In genomic region chr11:79373031-79373430, GRCm38 (mm10) we compare ENCODE assay signal across 9 mouse cellular contexts. TPM values are rescaled to one million over a fixed set of nuclear protein-coding genes. Genes with fewer than 3 reads are reported as not detected.
DNase-seq lines count a peak whose midpoint lies in the region; TF ChIP-seq lines count a peak whose summit lies in the region.
"Had no signal": no experiment of that assay in that cellular context is flagged by ENCODE, and none has a peak within 500 bp of the region (broad histone marks: within the 10 kb centered on the region; RNA-seq: fewer than 3 reads in every experiment).

No protein-coding gene starts in this region.

- H3K4me1 ChIP-seq in kidney, adult 2 months (ENCODE audit: control insufficient read depth, insufficient read depth, low read length) = peaks cover 2% of the 10 kb centered on the region; the same call in 1 of the 2 replicates
- H3K4me1 ChIP-seq: liver, embryonic 15.5 days; midbrain, embryonic 12.5 days had no signal

- TF ChIP-seq CTCF in kidney, adult 2 months (conservative IDR thresholded peaks at IDR 0.05; ENCODE audit: insufficient read depth, insufficient read length, low read depth, low read length) = 0 out of 2 replicates have a peak, but pooled peaks have one; percentile 23

- H3K27me3 ChIP-seq in kidney, adult 2 months (replicated peaks; ENCODE audit: control insufficient read depth, insufficient read depth, low read length) = no peaks in the 10 kb centered on the region
- H3K27me3 ChIP-seq: liver, embryonic 15.5 days; midbrain, embryonic 12.5 days had no signal

- no peak for TF ChIP-seq POLR2A in kidney, adult 2 months (IDR thresholded peaks at IDR 0.05; ENCODE audit: low read depth, low read length)

- DNase-seq in kidney, adult 2 months = no peak
- no peak for DNase-seq in kidney, adult 8-10 months
- DNase-seq in retina, embryonic 14.5 days (ENCODE audit: low spot score) = peak; percentile 7
- DNase-seq in retina, postnatal 1 day = no peak
- DNase-seq in c-Kit-positive CD71-negative TER-119-negative erythroid progenitor cells, embryonic 14.5 days (ENCODE audit: low read depth) = peak; percentile 18
- no peak for DNase-seq in embryo, embryonic 11 days
- DNase-seq in ovary, postnatal 10 days (ENCODE audit: low spot score) = no peak

- 95% methylated on average over 4 of the region's 4 CpGs for WGBS in kidney, adult 2 months

- no peaks in the 10 kb centered on the region for H3K36me3 ChIP-seq in kidney, adult 2 months (ENCODE audit: control insufficient read depth, insufficient read depth, low read length)
- H3K36me3 ChIP-seq: liver, embryonic 15.5 days had no signal

- no peak overlapping the region for H3K27ac ChIP-seq in kidney, adult 2 months (ENCODE audit: insufficient read depth, low read depth, low read length)
- H3K27ac ChIP-seq: liver, embryonic 15.5 days; midbrain, embryonic 12.5 days had no signal

- H3K4me3 ChIP-seq in kidney, adult 2 months (ENCODE audit: insufficient read depth, low read depth, low read length) = no peak overlapping the region
- H3K4me3 ChIP-seq: liver, embryonic 15.5 days; midbrain, embryonic 12.5 days had no signal

RNA-seq across cellular contexts. Expression of gene Nf1, which starts 33.5 kb away (rescaled TPM):
- polyA plus RNA-seq in kidney, adult 2 months (2012; rRNA removed) = 10.2 TPM in 2 replicates

Comparison
In these comparisons a context has a peak if more than half of its experiments do, and no peak if none do; other contexts are left out.
1. DNase-seq: peak in retina, embryonic 14.5 days (single experiment) and c-Kit-positive CD71-negative TER-119-negative erythroid progenitor cells, embryonic 14.5 days (single experiment); none in kidney, adult 2 months (single experiment), kidney, adult 8-10 months (0 of 2), retina, postnatal 1 day (single experiment), embryo, embryonic 11 days (single experiment) and ovary, postnatal 10 days (single experiment).